Mouse (Mus musculus) lung, adult 2 months (tissue): ENCODE results near the gene Prr14l.

Experiments used
- CTCF ChIP-seq: fragments of 200-500 bp; IDR thresholded peaks from 2 replicates; pipeline ENCODE4 v1.5.1; 2011; ENCODE audit warnings: mild to moderate bottlenecking, low read length, control low read depth; ENCODE audit not compliant: insufficient read depth
- POLR2A ChIP-seq: fragments of 200-500 bp; IDR thresholded peaks from 2 replicates; pipeline ENCODE4 v1.6.1; 2011; ENCODE audit warnings: low read depth, mild to moderate bottlenecking, control low read depth, low read length, borderline replicate concordance; ENCODE audit errors: extremely low read depth

- TF ChIP-seq POLR2A: peak; percentile 78; the same call in 1 of the 2 replicates
- TF ChIP-seq CTCF: no peak
Measured at GRCm38 (mm10) chr5:32853731-32854507, at the start of gene Prr14l.
